Mouse (Mus musculus) bone marrow, adult 2 months (tissue): ENCODE results near the gene Crtc3. TPM values are rescaled to one million over a fixed set of nuclear protein-coding genes. Genes with fewer than 3 reads are reported as not detected.

ENCODE experiments used
- H3K27ac ChIP-seq: fragments of 200-500 bp; 2 replicates; pipeline ENCODE4 v1.5.1; 2012; ENCODE audit warnings: low read depth, mild to moderate bottlenecking, control low read depth, inconsistent platforms, low read length; ENCODE audit not compliant: control insufficient read depth, poor library complexity, insufficient read depth
- H3K4me1 ChIP-seq: fragments of 200-500 bp; 2 replicates; pipeline ENCODE4 v1.6.1; 2011; ENCODE audit warnings: low read length; ENCODE audit not compliant: control insufficient read depth, insufficient read depth
- H3K4me3 ChIP-seq: fragments of 200-500 bp; replicated peaks from 2 replicates; pipeline ENCODE3; 2011; ENCODE audit warnings: mild to moderate bottlenecking, low read depth, low read length, control low read depth; ENCODE audit not compliant: control insufficient read depth
- CTCF ChIP-seq: fragments of 200-500 bp; IDR thresholded peaks from 2 replicates; pipeline ENCODE4 v1.5.1; 2011; ENCODE audit warnings: low read length, control low read depth; ENCODE audit not compliant: control insufficient read depth, insufficient read depth
- POLR2A ChIP-seq: fragments of 200-500 bp; IDR thresholded peaks from 2 replicates; pipeline ENCODE4 v1.6.1; 2011; ENCODE audit warnings: low read depth, mild to moderate bottlenecking, control low read depth, low read length, borderline replicate concordance; ENCODE audit not compliant: control insufficient read depth
- WGBS: fragments of 180-500 bp; shearing (Covaris S2); methylation state at CpG from one replicate; pipeline ENCODE4 v1.1.7; 2018; 5-methylcytosine and 5-hydroxymethylcytosine counted together
- polyA plus RNA-seq: library from polyadenylated mRNA; stranded (reverse); fragments of >200 nt; gene quantifications from 2 replicates; pipeline ENCODE4 v1.2.4, GENCODE M21; 2011; ENCODE audit warnings: low replicate concordance; ENCODE audit not compliant: missing spikeins, insufficient read depth, insufficient read length

The Crtc3 gene
- polyA plus RNA-seq, 1 experiment = 5.7 TPM

DNA sequence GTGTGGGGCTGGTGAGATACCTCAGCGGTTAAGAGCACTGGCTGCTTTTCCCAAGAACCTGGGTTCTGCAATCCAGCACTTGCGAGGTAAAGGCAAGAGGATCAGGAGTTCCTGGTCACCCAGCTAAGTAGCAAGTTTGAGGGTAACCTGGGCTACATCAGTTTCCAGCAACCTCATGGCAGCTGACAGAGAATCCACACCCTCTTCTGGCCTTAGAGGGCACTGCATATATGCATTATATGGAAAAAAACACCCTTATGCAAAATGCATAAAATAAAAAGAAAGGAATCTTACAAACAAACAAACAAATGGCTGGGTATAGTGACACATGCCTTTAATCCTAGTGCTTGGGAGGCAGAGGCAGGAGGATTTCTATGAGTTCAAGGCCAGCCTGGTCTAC lies 55.0 kb downstream of the Crtc3 start:
- Histone ChIP-seq H3K27ac (no peak overlapping the region), H3K4me1 (peaks cover 9% of the 10 kb centered on the region), H3K4me3 (no peak overlapping the region)
- 82% methylated on average over 2 of the region's 2 CpGs for WGBS
- TF ChIP-seq CTCF (no peak), POLR2A (no peak)

DNA sequence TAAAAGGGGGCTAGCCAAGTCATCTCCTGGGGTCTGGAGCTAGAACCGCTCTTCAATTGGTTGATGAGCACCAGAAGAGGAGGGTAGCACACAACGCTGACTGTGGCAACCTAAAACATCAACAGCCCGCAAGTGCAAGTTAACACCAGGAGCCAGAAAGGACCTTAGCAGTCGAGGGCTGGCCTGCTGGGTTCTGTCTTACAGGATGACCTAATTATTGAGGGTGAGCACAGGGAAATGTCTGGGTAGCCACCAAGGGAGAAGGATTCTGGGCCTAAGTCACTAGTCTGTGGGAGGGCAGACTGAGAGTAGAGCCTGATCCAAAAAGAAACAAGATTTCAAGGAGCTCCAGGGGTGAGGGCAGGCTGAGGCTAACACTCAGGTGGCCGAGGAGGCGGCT lies 56.7 kb downstream of the Crtc3 start:
- whole genome bisulfite sequencing = 60% methylated on average over 6 of the region's 6 CpGs
- TF ChIP-seq CTCF = no peak
- no peak for TF ChIP-seq POLR2A
- Histone ChIP-seq H3K4me1 (peaks cover 10% of the 10 kb centered on the region), H3K4me3 (no peak overlapping the region), H3K27ac (no peak overlapping the region)

DNA sequence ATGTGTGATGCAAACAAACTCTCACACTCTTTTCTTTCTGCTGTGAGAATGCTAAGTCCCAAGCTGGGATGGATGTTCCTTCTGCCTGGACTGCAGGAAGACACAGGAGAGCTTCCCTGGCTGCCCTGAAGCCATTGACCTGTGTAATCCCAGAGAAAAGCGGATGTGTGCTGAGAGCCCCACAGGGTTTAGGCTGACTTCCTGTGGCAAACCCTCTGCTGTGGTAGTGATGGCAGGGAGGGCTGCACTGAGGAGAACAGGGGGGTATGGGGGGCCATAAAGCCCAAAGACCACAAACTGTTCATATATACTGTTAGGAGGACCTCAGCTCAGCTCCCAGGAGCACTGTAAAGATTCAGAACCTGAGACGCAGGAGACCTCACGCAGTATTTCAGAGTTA lies 57.3 kb downstream of the Crtc3 start:
- Histone ChIP-seq H3K4me1 (peaks cover 8% of the 10 kb centered on the region), H3K4me3 (no peak overlapping the region), H3K27ac (no peak overlapping the region)
- TF ChIP-seq CTCF (no peak), POLR2A (no peak)
- 14% methylated on average over 3 of the region's 3 CpGs for WGBS

DNA sequence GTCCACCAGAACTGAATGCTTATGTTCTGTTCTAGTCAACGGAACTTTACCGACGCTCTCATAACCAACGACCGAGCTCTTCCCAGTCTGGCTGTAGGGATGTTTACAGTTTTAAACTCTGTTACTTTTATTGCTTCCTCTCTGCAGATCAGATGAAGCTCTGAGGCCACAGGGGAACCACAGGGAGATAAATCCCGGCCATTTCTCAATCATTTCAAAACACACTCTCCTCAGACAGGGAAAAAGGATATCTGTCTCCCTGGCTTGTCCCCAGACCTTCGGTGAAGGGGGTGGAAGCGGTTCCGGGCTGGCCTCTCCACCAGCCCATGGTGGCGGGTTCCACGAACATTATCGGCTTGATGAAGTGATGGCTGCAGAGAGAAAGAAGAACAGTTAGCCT lies 59.3 kb downstream of the Crtc3 start:
- 12% methylated on average over 12 of the region's 12 CpGs for WGBS
- Histone ChIP-seq H3K4me3 (no peak overlapping the region), H3K27ac (peak overlapping the region; percentile 27), H3K4me1 (peaks cover 6% of the 10 kb centered on the region)
- TF ChIP-seq CTCF = no peak
- TF ChIP-seq POLR2A = no peak

DNA sequence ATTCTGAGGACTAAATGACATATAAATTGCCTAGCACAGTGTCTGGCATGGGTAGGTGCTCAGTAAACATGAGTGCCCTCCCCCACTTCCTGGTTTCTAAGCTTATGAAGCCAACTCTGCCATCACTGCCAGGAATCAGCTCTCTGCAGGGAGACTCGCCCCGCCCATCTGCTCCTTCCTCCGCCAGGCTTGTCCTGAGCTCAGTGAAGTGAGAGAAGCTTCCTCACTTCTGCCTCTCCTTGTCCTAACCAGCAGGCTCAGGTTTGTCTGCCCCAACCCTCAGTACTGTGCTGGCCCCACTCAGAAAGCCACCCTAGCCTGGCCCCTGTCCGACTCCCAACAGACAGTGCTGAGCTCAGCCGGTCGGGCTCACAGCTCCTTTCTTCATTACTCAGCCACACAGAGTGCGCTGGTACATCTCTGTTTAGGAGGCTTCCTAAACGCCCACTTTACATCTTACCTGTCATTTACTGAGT lies 59.9 kb downstream of the Crtc3 start:
- Histone ChIP-seq H3K4me3 (no peak overlapping the region), H3K4me1 (peaks cover 6% of the 10 kb centered on the region), H3K27ac (peak overlapping the region; percentile 58)
- TF ChIP-seq CTCF (no peak), POLR2A (no peak)
- 5% methylated on average over 8 of the region's 8 CpGs for WGBS

DNA sequence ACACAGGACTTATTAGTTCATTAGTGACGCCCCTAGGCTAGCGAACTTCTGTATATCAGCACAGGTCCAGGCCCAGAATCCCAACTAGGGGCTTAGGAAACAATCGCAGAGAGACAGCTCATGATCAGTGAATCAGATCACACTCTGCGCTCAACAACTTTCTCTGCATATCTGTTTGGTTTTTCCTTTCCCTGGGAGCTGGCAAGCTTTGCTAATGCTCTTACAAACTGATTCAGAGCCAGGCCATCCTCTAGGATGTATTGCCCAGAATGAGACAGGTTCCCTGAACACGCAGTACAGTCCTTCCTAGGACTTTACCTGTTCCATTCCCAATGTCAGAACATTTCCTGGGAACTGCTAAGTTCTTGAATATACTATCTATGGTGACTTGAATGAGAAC lies 61.7 kb downstream of the Crtc3 start:
- WGBS = 79% methylated on average over 5 of the region's 5 CpGs

DNA sequence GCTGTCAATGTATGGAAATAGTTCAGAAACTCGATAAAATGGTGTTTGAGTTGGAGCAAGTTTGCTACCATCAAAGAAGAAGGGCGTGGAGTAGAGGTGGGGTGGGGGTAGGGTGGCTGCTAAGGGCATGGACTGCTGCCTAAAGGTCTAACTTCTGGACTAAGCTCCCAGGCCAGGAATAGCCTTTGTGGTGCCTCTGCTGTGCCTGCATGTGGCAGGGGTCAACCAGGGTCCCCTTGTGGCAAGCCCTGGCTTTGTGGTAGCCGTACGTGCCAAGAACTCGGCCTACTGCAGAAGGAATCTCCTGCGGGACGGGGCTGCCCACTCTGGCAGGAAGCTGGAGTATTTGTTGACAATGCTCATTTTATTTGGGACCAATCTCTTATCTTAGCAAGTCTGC lies 62.8 kb downstream of the Crtc3 start:
- no peak overlapping the region for H3K27ac ChIP-seq
- TF ChIP-seq CTCF (no peak), POLR2A (no peak)
- 80% methylated on average over 7 of the region's 7 CpGs for WGBS
- H3K4me3 ChIP-seq = no peak overlapping the region
- peaks cover 3% of the 10 kb centered on the region for H3K4me1 ChIP-seq

More for the DNA sequence above, 61.7 kb downstream of the Crtc3 start:
- TF ChIP-seq POLR2A (no peak), CTCF (no peak)
- no peak overlapping the region for H3K27ac ChIP-seq
- peaks cover 6% of the 10 kb centered on the region for H3K4me1 ChIP-seq
- no peak overlapping the region for H3K4me3 ChIP-seq

DNA sequence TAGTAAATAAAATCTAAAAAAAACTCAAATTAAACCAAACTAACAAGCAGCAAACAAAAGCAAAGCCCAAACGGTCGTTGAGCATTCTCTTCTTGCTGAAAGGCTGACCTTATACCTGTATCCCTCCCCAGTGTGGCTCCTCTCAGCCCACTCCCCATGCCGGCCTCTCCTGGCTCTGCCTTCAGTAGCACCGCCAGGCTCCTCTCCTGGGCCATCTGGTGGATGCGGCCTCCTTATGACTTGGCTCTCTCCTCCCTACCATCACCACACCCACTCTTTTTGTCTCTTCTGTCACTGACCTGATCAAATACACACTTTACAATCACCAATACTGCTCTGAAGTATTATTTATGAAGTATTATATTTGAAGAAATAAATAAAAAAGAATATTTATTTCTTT lies 65.4 kb downstream of the Crtc3 start:
- WGBS = 95% methylated on average over 5 of the region's 5 CpGs
- H3K4me1 ChIP-seq = peaks cover 1% of the 10 kb centered on the region
- TF ChIP-seq CTCF = no peak
- no peak for TF ChIP-seq POLR2A
- no peak overlapping the region for H3K4me3 ChIP-seq
- H3K27ac ChIP-seq = no peak overlapping the region

DNA sequence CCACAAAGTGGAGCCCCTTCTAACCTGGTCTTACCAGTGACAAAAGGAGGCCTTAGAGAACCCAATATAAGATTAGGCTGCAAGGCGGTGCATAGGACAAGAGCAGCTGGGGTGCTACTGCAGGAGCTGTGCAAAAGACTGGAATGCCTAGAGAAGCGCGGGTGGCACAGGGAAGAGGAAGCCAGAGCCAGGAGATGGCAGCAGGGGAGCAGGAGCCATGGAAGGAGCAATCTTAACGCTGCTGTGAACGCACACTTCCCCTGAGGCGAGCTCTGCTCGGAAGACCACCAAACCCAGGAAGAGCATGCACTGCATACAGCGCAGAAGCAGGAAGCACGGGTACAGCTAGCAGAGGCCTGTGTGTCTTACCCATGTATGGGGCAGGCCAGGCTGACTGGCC lies 72.6 kb downstream of the Crtc3 start:
- 0 out of 2 replicates have a peak, but pooled peaks have one; percentile 3 for TF ChIP-seq CTCF
- TF ChIP-seq POLR2A = no peak
- no peak overlapping the region for H3K27ac ChIP-seq
- H3K4me3 ChIP-seq = no peak overlapping the region
- H3K4me1 ChIP-seq = no peaks in the 10 kb centered on the region
- 41% methylated on average over 9 of the region's 9 CpGs for WGBS

DNA sequence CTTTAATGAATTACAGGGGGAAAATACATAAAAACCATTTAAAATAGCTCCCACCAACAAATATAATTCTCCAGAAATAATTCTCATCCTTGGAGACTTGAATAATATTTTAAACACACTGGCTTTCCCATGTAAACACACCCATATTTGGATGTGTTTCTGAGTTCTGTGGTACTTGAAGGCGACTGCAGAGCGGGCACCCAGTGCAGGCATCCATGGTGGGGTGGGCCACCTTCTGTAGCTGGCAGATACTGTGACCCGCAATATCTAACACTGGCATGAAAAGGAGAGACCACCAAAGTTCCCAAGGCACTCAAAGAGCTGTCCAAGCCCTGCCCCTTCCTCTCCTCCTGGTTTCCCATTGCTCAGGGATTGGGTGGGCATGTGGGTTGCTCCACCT lies 74.6 kb downstream of the Crtc3 start:
- no peak for TF ChIP-seq CTCF
- no peak for TF ChIP-seq POLR2A
- Histone ChIP-seq H3K27ac (no peak overlapping the region), H3K4me1 (no peaks in the 10 kb centered on the region), H3K4me3 (no peak overlapping the region)
- WGBS = 84% methylated on average over 3 of the region's 3 CpGs
